8 mouse cellular contexts compared by ENCODE assay signal in the genomic region with DNA sequence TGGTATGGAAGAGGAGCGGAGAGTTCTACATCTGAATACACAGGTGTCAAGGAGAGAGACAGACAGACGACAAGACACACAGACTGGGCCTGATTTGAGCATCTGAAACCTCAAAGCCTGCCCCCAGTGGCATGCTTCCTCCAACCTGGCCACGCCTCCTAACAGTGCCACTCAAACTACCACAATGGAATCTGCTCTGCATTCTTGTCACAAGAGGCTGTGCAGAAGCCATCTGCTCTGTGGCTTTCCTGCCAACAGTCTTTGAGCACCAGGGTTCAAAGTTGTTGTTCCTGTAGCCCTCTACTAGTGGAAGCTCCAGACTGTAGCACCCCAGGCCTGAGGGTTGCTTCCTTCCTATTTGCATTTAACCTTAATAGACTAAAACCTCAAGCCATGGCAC.
DNase-seq lines count a peak whose midpoint lies in the region; ATAC-seq lines count a peak whose summit lies in the region.

No protein-coding gene starts in this region.

- ATAC-seq in granulocyte monocyte progenitor cell, adult 5-6 weeks (replicated peaks; ENCODE audit: poor library complexity, severe bottlenecking), result peak; percentile 95
- ATAC-seq in megakaryocyte-erythroid progenitor cell, adult 5-6 weeks (replicated peaks; ENCODE audit: low FRiP score, low TSS enrichment, poor library complexity, severe bottlenecking), result peak; percentile 86

- DNase-seq in embryo, embryonic 11 days, result peak; percentile 11
- no peak for DNase-seq in embryo, embryonic 9.5 days (ENCODE audit: extremely low spot score)
- peak; percentile 69 to 71 for DNase-seq in B cell, adult 2 months
- no peak for DNase-seq in yolk sac, embryonic 10.5 days (ENCODE audit: low spot score)
- no peak for DNase-seq in gastrocnemius, postnatal 14 days
- no peak for DNase-seq in kidney, adult 8-10 months

- intact Hi-C loops in gastrocnemius, postnatal 14 days (cut with DNase I; ENCODE audit: low total_unique reads), result loop anchor here (5.0 kb wide), 1 partner anchor 65 kb away; no protein-coding TSS in a partner anchor

Comparison
In these comparisons a context has a peak if more than half of its experiments do, and no peak if none do; other contexts are left out.
1. DNase-seq: peak in embryo, embryonic 11 days (single experiment) and B cell, adult 2 months (2 of 2); none in embryo, embryonic 9.5 days (single experiment), yolk sac, embryonic 10.5 days (single experiment), gastrocnemius, postnatal 14 days (single experiment) and kidney, adult 8-10 months (0 of 2).